Mouse (Mus musculus) hindbrain, embryonic 16.5 days (tissue): Measurements from ENCODE around the gene Pde6b. TPM values are rescaled to one million over a fixed set of nuclear protein-coding genes. Genes with fewer than 3 reads are reported as not detected.

ENCODE experiments used
- ATAC-seq: fragments of 200-750 bp; cut with Nextera tagmentation; 2 replicates; pipeline ENCODE4 v1.8.0; 2017; ENCODE audit warnings: moderate TSS enrichment, moderate library complexity
- H3K27ac ChIP-seq: fragments of 300-500 bp; sonication (generic); 2 replicates; pipeline ENCODE4 v1.5.1; 2014; ENCODE audit warnings: low read depth, mild to moderate bottlenecking, control low read depth, low read length, moderate library complexity
- H3K27me3 ChIP-seq: fragments of 300-500 bp; sonication (generic); replicated peaks from 2 replicates; pipeline ENCODE4 v1.6.1; 2014; ENCODE audit warnings: low read length; ENCODE audit not compliant: control insufficient read depth, insufficient read depth
- H3K36me3 ChIP-seq: fragments of 300-500 bp; sonication (generic); 2 replicates; pipeline ENCODE4 v1.6.1; 2014; ENCODE audit warnings: mild to moderate bottlenecking, low read length, moderate library complexity, mixed read lengths; ENCODE audit not compliant: control insufficient read depth, insufficient read depth
- H3K4me1 ChIP-seq: fragments of 300-500 bp; sonication (generic); 2 replicates; pipeline ENCODE4 v1.6.1; 2014; ENCODE audit warnings: low read depth, low read length; ENCODE audit not compliant: control insufficient read depth, insufficient read depth
- H3K4me2 ChIP-seq: fragments of 300-500 bp; sonication (generic); 2 replicates; pipeline ENCODE4 v1.6.1; 2014; ENCODE audit warnings: mild to moderate bottlenecking, low read length, control low read depth, moderate library complexity
- H3K4me3 ChIP-seq: fragments of 300-500 bp; sonication (generic); 2 replicates; pipeline ENCODE4 v1.5.1; 2014; ENCODE audit warnings: mild to moderate bottlenecking, low read length, control low read depth, moderate library complexity
- H3K9ac ChIP-seq: fragments of 300-500 bp; sonication (generic); 2 replicates; pipeline ENCODE4 v1.6.1; 2014; ENCODE audit warnings: low read depth, mild to moderate bottlenecking, control low read depth, low read length, moderate library complexity
- H3K9me3 ChIP-seq: fragments of 300-500 bp; sonication (generic); 2 replicates; pipeline ENCODE4 v1.6.1; 2014; ENCODE audit warnings: mild to moderate bottlenecking, low read length, moderate library complexity; ENCODE audit not compliant: control insufficient read depth
- WGBS: fragments of 180-500 bp; shearing (Covaris S2); extraction: QIAGEN DNeasy Blood & Tissue Kit; methylation state at CpG from one replicate; pipeline ENCODE4 v1.1.7; 2014; 5-methylcytosine and 5-hydroxymethylcytosine counted together
- polyA plus RNA-seq: library from polyadenylated mRNA; unstranded; fragments of >200 nt; fragmentation: Nextera tagmentation; extraction: Ambion mirVana; gene quantifications from 2 replicates; pipeline ENCODE4 v1.2.1, GENCODE M21; 2015

Gene Pde6b
- polyA plus RNA-seq, 1 experiment from 2014 or later = not detected

GRCm38 (mm10) chr5:108465131-108465891 lies 77.1 kb downstream of the Pde6b start:
- Histone ChIP-seq H3K27ac (no peak overlapping the region), H3K4me3 (no peak overlapping the region), H3K27me3 (no peaks in the 10 kb centered on the region), H3K4me1 (peaks cover 24% of the 10 kb centered on the region), H3K9ac (no peak overlapping the region), H3K9me3 (no peaks in the 10 kb centered on the region), H3K4me2 (no peak overlapping the region), H3K36me3 (no peaks in the 10 kb centered on the region)
- no peak for ATAC-seq
- 91% methylated on average over 6 of the region's 6 CpGs for WGBS

GRCm38 (mm10) chr5:108466647-108467046 lies 78.5 kb downstream of the Pde6b start:
- Histone ChIP-seq H3K4me2 (no peak overlapping the region), H3K4me1 (peaks cover 24% of the 10 kb centered on the region), H3K27me3 (no peaks in the 10 kb centered on the region), H3K4me3 (no peak overlapping the region), H3K36me3 (no peaks in the 10 kb centered on the region), H3K9ac (no peak overlapping the region), H3K9me3 (no peaks in the 10 kb centered on the region), H3K27ac (no peak overlapping the region)
- ATAC-seq = no peak
- WGBS = 97% methylated on average over 1 of the region's 1 CpGs

GRCm38 (mm10) chr5:108469617-108470016 lies 81.4 kb downstream of the Pde6b start:
- Histone ChIP-seq H3K27me3 (no peaks in the 10 kb centered on the region), H3K9me3 (no peaks in the 10 kb centered on the region), H3K4me1 (no peaks in the 10 kb centered on the region; the same call in 1 of the 2 replicates), H3K27ac (no peak overlapping the region), H3K4me3 (no peak overlapping the region), H3K9ac (no peak overlapping the region), H3K4me2 (no peak overlapping the region), H3K36me3 (peaks cover 22% of the 10 kb centered on the region)
- WGBS = 73% methylated on average over 7 of the region's 7 CpGs
- no peak for ATAC-seq

GRCm38 (mm10) chr5:108473737-108474136 lies 85.5 kb downstream of the Pde6b start:
- peaks cover 44% of the 10 kb centered on the region for H3K36me3 ChIP-seq
- no peak overlapping the region for H3K4me3 ChIP-seq
- no peaks in the 10 kb centered on the region for H3K27me3 ChIP-seq
- H3K4me1 ChIP-seq = no peaks in the 10 kb centered on the region
- H3K9ac ChIP-seq = no peak overlapping the region
- H3K4me2 ChIP-seq = no peak overlapping the region
- ATAC-seq = no peak
- 93% methylated on average over 4 of the region's 4 CpGs for WGBS
- no peaks in the 10 kb centered on the region for H3K9me3 ChIP-seq
- H3K27ac ChIP-seq = no peak overlapping the region

- Histone ChIP-seq H3K9ac (no peak overlapping the region), H3K4me3 (no peak overlapping the region), H3K9me3 (no peaks in the 10 kb centered on the region), H3K27ac (no peak overlapping the region), H3K4me2 (no peak overlapping the region), H3K27me3 (no peaks in the 10 kb centered on the region), H3K4me1 (no peaks in the 10 kb centered on the region), H3K36me3 (peaks cover 44% of the 10 kb centered on the region)
- WGBS = 90% methylated on average over 3 of the region's 3 CpGs
- no peak for ATAC-seq
Observed at GRCm38 (mm10) chr5:108475977-108476376, 87.8 kb downstream of the Pde6b start.

Other genes starting within 250 kb of the Pde6b start
- 41.7 and 42.4 TPM in 2 replicates for gene Dr1, start 119.5 kb upstream of the Pde6b start, polyA plus RNA-seq
- gene Pigg, start 75.8 kb upstream of the Pde6b start, polyA plus RNA-seq = 5.1 and 5.3 TPM in 2 replicates
- 3.2 and 3.6 TPM in 2 replicates for gene Gm42517, start 20.5 kb upstream of the Pde6b start, polyA plus RNA-seq
- 329 and 384 TPM in 2 replicates for gene Atp5k, start 46.1 kb downstream of the Pde6b start, polyA plus RNA-seq
- gene Mfsd7a, start 60.5 kb downstream of the Pde6b start, polyA plus RNA-seq = 0.20 and 0.29 TPM in 2 replicates
- gene Pcgf3, start 72.8 kb downstream of the Pde6b start, polyA plus RNA-seq = 20.2 and 22.8 TPM in 2 replicates
- 238 and 264 TPM in 2 replicates for gene Cplx1, start 161.6 kb downstream of the Pde6b start, polyA plus RNA-seq
- 47.5 and 56.5 TPM in 2 replicates for gene Gak, start 241.4 kb downstream of the Pde6b start, polyA plus RNA-seq
- gene Tmem175, start 241.4 kb downstream of the Pde6b start, polyA plus RNA-seq = 28.6 and 30.9 TPM in 2 replicates